Mouse (Mus musculus) embryo, embryonic 9.5 days (tissue): ENCODE measurements at regions not wholly inside any gene's neighbourhood (a gene's known extent, or its start where the extent isn't known, plus 50 kb on each side); places are given as distances from the start of the nearest gene placed in this dataset.

Experiments used
- DNase-seq: peaks from one replicate; pipeline ENCODE4 v3.0.0-alpha.2; 2017; ENCODE audit errors: extremely low spot score

DNA sequence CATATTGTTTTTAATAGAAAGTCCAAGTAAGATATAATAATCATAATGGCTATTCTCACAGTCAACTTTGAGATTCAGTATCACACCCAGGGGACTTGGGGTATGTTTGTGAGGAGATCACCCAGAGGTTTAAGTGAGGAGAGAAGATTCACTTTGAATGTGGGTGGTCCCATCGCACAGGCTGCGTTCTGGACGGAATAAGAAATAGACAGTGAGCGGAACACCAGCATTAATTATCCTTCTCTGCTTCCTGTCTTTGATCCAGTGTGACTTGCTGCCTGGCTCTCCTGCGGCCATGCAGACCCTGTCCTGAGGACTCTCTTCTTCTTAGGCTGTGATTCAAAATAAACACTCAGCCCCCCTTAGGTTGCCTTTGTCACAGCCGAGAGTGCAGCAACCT, 60.6 kb upstream of the Kras start:
- no peak for DNase-seq

- no peak for DNase-seq
Observed at GRCm38 (mm10) chr6:145309025-145309424, 59.0 kb upstream of the Kras start.

DNA sequence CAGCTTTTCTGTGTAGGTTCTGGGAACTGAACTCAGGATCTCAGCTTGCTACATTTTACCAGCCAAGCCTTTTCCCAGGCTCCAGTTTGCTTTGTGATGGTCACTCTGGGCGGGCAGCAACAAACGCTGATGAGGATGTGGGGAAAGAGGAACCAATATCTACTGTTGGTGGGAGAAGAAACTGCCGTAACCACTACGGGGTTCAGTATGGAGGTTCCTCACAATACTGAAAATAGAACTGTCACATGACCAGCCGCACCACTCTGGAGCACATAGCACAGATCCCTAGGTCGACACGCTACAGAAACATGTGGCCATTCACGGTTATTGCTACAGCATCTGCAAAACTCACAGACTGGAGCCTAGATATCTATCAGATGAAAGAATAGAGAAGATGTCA, 57.2 kb upstream of the Kras start:
- DNase-seq = no peak

GRCm38 (mm10) chr6:145306331-145307124, 56.5 kb upstream of the Kras start:
- DNase-seq = no peak

DNA sequence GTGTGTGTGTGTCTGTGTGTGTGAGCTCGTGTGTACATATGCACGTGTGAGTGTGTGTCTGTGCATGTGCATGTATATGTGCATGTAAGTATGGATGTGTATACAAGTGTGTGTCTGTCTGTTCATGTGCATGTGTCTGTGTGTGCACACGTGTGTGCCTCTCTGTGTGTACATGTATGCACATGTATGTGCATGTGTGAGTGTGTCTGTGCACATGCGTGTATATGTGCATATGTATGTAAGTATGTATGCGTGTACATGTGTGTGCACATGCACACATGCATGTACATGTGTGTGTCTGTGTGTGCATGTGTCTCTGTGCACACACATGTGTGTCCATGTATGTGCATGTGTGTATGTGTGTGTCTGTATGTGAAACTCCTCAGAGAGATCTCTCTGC, 55.6 kb upstream of the Kras start:
- DNase-seq = no peak

DNA sequence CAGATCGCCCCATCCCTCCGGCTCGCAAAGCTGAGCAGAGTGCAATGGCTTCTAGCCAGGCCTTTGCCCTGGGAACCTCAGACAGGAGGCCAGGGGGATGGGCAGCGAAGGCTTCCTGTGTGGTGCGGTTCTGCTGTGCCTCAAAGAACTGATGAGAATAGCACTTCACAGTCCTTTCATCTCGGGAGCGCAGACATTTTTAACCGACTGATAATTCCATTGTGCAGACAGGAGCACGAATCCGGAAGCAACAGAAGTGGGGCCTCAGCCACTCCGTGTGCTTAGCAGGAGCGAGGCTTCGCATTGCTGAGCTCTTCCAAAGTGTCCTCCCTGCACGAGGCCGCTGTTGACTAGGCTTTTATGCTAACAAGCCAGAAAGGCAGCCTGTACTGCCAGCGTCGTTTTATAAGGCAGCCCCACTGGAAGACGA, 53.6 kb upstream of the Kras start:
- DNase-seq = peak; percentile 55

DNA sequence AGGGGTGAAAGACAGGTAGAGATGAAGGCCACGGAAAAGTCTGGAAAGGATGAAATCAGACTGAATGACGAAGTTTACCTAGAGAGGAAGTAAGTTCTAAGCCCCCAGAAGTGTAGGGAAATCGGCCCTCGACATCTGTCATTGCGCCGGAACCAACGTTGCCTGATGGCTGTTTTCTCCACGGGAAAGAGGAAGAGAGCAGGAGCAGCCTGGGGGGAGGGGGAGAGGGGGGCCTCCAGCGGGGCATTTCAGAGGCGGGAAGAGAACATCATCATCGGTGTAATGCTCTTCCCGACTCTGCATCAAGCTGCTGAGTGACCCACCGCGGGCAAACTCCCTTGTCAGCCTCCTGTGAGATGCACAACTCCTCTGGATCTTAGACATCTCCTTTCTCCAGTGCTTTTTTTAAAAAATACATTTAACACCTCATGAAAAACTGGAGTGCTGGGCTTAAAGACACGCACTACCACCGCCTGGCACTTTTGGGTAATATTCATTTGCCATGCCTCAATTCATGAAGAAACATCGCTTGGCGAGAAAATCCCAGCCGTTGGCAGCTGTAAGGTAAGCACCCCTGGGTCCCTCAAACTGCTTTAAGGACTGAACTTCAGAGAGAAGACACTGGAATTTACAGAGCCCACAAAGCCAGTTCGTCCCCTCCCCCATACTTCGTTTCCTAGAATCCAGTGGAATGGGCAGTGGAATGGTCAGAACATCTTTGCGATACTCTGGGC, 53.0 kb upstream of the Kras start:
- no peak for DNase-seq

DNA sequence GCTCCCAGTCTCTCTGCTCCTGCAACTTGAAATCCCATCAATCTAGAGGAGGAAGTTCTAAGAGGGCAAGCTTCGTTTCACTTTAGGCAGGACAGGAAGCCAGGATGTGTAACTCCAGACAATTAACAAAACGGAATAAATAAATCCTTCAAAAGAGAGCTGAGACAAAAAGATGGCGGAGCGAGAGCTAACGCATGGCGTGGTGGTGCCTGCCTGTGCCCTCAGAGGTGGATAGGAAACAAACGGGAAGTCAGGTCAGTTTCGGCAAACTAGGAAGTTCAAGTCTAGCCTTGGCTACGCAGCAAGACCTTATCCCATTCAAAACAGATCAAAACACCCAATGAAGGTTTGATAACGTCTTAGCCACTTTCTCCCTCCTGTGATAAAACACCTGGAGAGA, 52.1 kb upstream of the Kras start:
- DNase-seq = no peak

DNA sequence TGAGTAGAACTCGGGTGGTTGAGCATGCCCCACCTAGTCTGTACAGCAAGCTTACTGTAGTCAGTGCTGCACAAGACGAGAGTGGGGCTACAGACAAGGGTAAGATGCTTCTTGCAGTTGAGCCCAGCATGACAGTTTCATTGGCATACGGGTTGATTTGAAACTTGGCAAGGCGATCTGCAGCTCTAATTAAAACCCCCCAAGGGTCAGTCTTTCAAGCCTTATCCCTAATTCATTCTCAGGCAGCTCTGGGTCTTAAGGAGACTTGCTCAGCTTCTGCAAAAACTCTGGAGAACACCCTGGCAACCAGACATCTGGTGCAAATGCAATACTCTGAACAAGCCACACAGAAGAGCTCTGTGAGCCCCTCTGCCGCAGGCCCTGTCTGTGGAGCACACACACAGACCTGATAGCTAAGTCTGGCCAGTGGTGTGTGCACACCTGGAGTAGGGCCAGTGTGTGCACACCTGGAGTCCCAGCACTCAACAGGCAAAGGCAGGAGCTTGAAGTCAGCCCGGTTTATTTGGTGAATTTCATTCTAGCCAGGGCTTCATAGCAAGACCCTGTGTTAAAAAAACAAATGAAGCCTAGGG, 50.3 kb upstream of the Kras start:
- DNase-seq = no peak
